Mouse (Mus musculus) neutrophil, adult 5-6 weeks (primary cell): ENCODE data around the gene Slc1a1. TPM values are rescaled to one million over a fixed set of nuclear protein-coding genes. Genes with fewer than 3 reads are reported as not detected.

Experiments used
- total RNA-seq: library from RNA; stranded (forward); fragments of 200-1000 nt; gene quantifications from 2 replicates; pipeline ENCODE4 v1.2.3, GENCODE M21; 2017

Gene Slc1a1
- total RNA-seq, 1 experiment from 2014 or later: 1.7 TPM

Other genes with a start within 250 kb of the Slc1a1 start
- 1.2 and 3.1 TPM in 2 replicates for gene Glis3, start 155.0 kb upstream of the Slc1a1 start, total RNA-seq
- 8.1 and 10.6 TPM in 2 replicates for gene Plpp6, start 128.9 kb downstream of the Slc1a1 start, total RNA-seq
- gene 4430402I18Rik, start 132.8 kb downstream of the Slc1a1 start, total RNA-seq: not detected in 2 replicates
- 102 and 106 TPM in 2 replicates for gene Cdc37l1, start 155.3 kb downstream of the Slc1a1 start, total RNA-seq
- gene Ak3, start 212.9 kb downstream of the Slc1a1 start, total RNA-seq: 11.8 and 12.7 TPM in 2 replicates